Mouse (Mus musculus) 3T3-L1 (cell line): Measurements from ENCODE around the gene Exoc6.
A peak's percentile ranks its signal among the peaks of the same experiment; 100 is the strongest.
"Not testable (repeated sequence)": the region's sequence is repeated elsewhere in the genome, so short reads cannot be mapped to it uniquely, and the experiment has no call there.

Experiments
- DNase-seq: peaks from one replicate; pipeline ENCODE4 v3.0.0-alpha.2; 2015; ENCODE audit warnings: low read depth, low spot score

Exoc6 gene

GRCm38 (mm10) chr19:37550101-37551039 lies at the start of gene Exoc6:
TSS of gene Exoc6 (plus strand) at chr19:37550418.
- peak; percentile 50 for DNase-seq

GRCm38 (mm10) chr19:37502996-37503395 lies 47.2 kb upstream of the Exoc6 start:
- no peak for DNase-seq

DNA sequence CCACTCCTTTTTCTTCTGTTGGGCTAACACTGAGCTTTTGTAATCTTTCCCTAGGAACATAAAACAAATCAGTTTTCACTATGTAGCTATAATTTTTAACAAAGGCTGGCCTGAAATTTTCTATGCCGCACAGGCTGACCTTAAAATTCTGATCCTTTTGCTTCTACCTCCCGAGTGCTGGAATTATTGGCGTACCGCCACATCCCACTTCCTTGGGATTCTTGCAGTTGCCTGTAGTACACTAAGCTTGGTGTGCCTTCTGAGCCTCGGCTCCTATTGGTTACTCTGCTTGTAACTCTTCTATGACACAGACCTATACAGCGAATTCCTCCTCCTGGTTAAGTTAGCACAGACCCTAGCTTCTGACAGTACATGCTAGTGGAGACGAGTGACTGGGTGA lies 44.2 kb upstream of the Exoc6 start:
- no peak for DNase-seq

DNA sequence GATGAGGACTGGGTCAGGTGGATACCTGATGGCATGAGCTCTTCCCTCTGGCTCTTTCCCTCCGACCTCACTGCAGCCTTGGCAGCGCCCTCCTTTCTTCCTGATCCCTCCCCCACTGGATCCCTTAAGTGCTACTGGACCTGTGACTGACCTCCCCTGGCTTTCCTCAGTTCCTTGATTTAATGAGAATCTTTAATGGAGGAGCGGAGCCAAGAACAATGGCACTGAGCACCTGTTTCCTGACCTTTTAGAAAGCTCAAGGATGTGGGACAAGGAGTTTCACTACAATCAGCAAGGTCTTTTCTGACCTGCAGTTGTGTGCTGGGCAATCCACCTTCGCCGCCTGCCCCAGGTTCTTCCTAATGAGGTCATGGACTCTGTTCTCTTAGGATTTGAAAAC lies 43.6 kb upstream of the Exoc6 start:
- no peak for DNase-seq

DNA sequence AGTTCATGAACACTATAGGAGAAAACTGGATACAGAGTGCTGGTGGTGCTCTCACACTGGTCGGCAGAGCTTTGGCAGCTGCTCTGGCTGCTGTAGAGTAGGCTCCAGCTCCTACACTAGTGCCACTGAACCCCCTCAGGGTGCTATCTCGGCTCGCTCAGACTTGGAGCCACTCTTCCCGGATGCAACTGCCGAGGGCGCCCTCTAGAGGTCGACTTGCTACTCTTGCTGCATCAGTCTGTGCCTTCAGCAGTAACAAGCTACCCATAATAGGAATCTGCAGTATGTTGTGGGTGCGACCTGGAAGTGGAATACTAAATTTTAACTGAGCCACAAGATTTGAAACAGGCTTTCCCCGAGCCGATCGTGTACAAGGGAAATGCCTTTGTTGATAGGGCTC lies 40.5 kb upstream of the Exoc6 start:
- DNase-seq: peak; percentile 77

DNA sequence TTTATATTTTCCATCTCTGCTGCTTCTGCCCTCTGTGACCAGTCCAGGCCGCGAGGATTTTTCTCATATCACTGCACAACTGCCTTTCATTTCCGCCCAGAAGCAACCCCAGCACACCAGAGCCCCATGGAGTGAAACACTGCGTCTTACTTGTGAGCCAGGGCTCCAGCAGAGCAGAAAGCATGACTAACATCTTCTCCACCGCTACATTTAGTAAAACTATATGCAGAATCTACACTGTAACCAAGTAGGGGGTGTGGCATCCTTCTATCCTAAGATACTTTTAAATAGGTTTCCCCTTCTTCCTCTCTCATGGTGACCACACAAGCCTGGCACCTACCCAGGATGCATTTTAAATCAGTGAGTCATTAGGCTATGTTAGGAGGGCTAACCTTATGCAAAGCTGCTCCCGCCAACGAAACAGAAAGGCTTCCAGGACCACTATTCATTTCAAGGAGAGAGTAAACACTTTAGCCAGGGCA lies 35.4 kb upstream of the Exoc6 start:
- peak; percentile 100 for DNase-seq

DNA sequence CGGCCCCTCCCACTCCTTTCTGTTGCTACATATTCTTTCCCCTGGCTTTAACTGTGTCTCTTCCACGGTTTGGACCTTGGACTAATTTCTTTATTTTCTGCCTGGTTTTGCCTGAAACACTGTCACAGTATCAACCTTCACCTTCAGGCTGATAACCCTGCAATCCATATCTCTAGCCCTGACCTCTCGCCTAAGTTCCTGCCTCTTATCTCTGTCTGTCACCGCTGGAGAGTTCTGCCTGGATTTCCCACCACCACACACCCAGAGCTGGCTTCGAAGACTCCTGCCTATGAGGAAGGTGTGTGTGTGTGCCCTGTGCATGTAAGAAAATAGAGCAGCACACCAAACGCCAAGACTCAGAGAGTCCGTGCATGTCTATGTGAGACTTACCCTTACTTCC lies 32.8 kb upstream of the Exoc6 start:
- no peak for DNase-seq

GRCm38 (mm10) chr19:37520740-37521433 lies 29.3 kb upstream of the Exoc6 start:
- no peak for DNase-seq

DNA sequence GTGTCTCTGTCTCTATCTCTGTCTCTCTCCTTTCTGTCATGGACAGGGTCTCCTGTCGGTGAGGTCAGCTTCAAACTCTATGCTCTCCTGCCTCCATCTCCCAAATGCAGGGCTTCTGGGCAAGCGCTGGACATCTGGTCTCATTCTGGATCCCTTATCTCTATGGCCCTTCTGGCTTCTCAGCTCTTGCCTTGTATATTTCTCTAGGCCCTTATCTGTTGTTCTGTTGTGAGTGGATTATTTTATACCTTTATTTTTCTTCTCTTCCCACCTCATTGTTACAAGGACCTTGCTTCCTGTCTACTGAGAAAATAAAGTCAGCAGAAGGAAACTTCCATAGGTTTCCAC lies 28.8 kb upstream of the Exoc6 start:
- DNase-seq: no peak

DNA sequence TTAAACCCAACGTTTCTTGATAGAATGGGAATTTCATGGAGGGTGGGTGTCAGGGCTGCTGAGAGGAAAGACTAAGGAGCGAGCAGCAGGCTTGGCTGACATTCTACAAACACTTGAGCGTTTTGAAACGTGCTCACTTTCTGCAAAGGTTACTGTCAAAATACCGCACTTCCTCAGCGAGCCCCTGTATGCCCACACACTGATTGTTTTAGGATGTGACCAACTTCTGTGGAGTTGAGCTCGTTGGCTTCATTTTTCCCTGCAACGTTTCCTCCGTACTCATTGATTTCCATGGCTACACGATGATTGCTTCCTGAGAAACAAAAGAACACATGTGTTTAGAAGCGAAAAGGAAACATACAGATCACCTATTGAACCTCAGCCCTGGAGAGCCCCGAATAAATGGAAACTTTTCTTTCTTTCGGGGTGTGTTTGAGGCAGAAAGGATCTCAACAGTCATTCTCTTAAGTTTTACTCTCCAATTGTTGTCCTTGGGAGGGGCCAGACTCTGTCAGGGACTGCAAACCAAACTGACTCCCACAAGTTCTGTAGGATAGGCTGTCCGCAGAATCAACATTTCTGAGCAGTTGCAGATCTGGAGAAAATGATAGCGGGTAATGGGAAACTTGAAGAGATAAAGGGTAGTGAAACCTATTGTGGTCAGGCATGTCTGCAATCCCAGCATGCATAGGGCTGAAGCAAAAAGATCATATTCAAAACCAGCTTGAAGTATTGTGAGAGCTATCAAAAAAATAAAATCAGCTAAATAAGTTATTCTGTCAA lies 26.7 kb upstream of the Exoc6 start:
- DNase-seq: no peak

DNA sequence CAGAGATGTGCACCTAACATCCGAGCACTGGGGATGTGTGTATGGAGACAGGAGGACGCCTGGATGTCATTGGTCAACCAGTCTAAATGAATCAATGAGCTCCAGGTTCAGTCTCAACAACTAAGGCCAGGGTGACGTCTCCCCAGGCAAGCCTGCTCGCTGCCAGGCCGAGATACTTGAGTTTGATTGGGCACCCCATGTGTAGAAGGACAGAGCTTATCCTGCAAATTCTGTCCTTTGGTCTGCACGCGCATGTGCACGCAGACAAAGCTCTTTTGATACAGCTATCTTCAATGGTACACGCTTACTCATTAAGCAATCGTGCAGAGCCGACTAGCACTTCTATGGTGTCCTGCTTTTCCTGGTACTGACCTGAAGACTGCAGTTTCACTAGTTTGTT lies 24.3 kb upstream of the Exoc6 start:
- DNase-seq: no peak

GRCm38 (mm10) chr19:37526768-37527167 lies 23.4 kb upstream of the Exoc6 start:
- DNase-seq: no peak

GRCm38 (mm10) chr19:37527736-37528135 lies 22.5 kb upstream of the Exoc6 start:
- not testable (repeated sequence) for DNase-seq

- DNase-seq: no peak
These were observed 21.6 kb upstream of the Exoc6 start for GRCm38 (mm10) chr19:37528581-37528980.

- no peak for DNase-seq
These were observed 20.9 kb upstream of the Exoc6 start for GRCm38 (mm10) chr19:37529296-37529695.

- DNase-seq: peak; percentile 74
These were observed 20.2 kb upstream of the Exoc6 start for GRCm38 (mm10) chr19:37529975-37530515.

DNA sequence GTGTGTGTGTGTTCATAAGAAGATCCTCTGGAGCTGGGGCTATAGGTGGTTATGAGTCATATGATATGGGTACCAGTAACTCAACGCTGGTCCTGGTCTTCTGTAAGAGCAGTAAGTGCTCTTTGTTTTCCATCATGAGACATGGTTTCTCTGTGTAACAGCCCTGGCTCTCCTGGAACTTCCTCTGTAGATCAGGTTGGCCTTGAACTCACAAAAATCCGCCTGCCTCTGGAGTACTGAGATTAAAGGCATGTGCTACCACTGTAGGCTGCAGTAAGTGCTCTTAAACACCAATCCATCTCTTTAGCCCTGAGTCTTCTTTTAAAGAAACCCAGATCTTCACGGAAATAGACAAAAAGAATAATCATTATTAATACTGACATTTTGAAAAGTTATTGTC lies 19.6 kb upstream of the Exoc6 start:
- no peak for DNase-seq

- peak; percentile 62 for DNase-seq
These were observed 18.9 kb upstream of the Exoc6 start for GRCm38 (mm10) chr19:37531200-37531845.

GRCm38 (mm10) chr19:37533196-37533595 lies 17.0 kb upstream of the Exoc6 start:
- DNase-seq: no peak

DNA sequence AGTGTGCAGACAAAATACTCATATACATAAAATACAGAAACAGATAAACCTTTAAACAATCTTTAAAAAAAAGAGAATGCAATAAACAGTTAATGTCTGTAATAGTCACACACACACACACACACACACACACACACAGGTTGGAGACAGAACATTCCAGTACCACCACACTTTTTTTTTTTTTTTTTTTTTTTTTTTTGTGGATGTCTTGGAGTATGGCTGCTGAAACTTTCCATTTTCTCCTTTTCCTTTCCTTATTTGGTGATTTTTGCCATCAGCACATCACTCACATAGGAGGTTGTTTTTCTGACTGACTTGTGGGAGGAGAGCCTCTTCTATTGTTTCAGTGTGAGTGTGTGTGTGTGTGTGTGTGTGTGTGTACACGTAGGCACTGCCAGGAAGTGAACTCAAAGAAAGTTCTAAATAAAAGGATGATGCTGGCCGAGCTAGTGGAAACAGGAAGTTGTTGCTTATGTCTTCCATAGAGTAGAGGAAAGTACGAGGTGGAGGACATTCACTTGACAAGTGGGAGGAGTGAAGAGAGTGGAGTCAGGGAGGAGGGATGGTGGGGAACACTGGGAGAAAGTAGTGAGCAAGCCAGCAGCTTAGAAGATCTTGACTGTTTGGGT lies 15.4 kb upstream of the Exoc6 start:
- peak; percentile 53 for DNase-seq

DNA sequence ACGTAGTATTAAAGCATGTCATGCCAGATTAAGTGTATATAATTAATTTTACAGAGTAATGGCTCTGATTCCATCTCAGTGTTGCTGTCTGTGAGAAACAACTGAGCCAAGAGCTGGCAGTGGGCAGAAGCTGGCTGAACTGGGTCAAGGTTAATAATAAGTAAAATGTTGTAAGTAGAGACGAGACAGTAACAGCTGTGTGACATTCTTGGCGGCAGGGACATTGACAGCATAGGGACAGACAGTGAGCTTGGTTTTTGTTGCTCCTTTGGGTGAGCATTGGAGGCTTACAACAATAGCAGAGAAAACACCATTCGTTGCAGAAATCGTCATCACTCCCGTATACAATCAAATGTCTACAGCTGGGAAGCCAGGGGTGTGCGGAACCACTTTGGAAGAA lies 13.8 kb upstream of the Exoc6 start:
- no peak for DNase-seq
